Mouse (Mus musculus) CH12.LX (cell line): Measurements from ENCODE around the gene Ccdc144b. TPM values are rescaled to one million over a fixed set of nuclear protein-coding genes. Genes with fewer than 3 reads are reported as not detected.

ENCODE experiments used
- DNase-seq: peaks from one replicate; pipeline ENCODE4 v3.0.0-alpha.2; 2013; ENCODE audit errors: extremely low read depth
- H3K27ac ChIP-seq: 2 replicates; pipeline ENCODE4 v1.5.1; 2012; ENCODE audit warnings: low read depth, mild to moderate bottlenecking, control low read depth, moderate library complexity; ENCODE audit not compliant: insufficient read depth
- H3K27me3 ChIP-seq: replicated peaks from 2 replicates; pipeline ENCODE3; 2012; ENCODE audit warnings: inconsistent platforms
- H3K36me3 ChIP-seq, 2 experiments: replicated peaks in 1 of 2; 2 replicates each; pipeline versions ENCODE3 to v1.6.1; 2012; ENCODE audit warnings: inconsistent platforms in 1 of 2, low read length in 1 of 2, mild to moderate bottlenecking in 1 of 2, mixed read lengths in 1 of 2, moderate library complexity in 1 of 2; ENCODE audit not compliant: control insufficient read depth in 1 of 2, insufficient read depth in 1 of 2
- H3K4me1 ChIP-seq, 2 experiments: 2 replicates each; pipeline ENCODE4 v1.6.1; 2012; ENCODE audit warnings: inconsistent platforms in 1 of 2, moderate library complexity in 1 of 2; ENCODE audit not compliant: insufficient read depth in 2 of 2, control insufficient read depth in 1 of 2
- H3K4me2 ChIP-seq: 2 replicates; pipeline ENCODE4 v1.6.1; 2012; ENCODE audit warnings: low read depth, mild to moderate bottlenecking, control low read depth; ENCODE audit not compliant: poor library complexity, insufficient read depth, severe bottlenecking
- H3K4me3 ChIP-seq, 3 experiments: fragments of 150-350 bp in 1 of 3; sonication (generic) in 1 of 3; replicated peaks in 1 of 3; 2 replicates each; pipeline versions ENCODE3 to v1.5.1; 2011 to 2012; ENCODE audit warnings: low read depth in 2 of 3, low read length in 2 of 3, mild to moderate bottlenecking in 2 of 3, moderate library complexity in 2 of 3, control low read depth in 1 of 3, improper control_type of control experiment in 1 of 3, inconsistent platforms in 1 of 3, mixed read lengths in 1 of 3; ENCODE audit not compliant: poor library complexity in 1 of 3
- H3K79me2 ChIP-seq: replicated peaks from 2 replicates; pipeline ENCODE4 v1.6.1; 2012; ENCODE audit warnings: mild to moderate bottlenecking, moderate library complexity; ENCODE audit not compliant: control insufficient read depth, poor library complexity, insufficient read depth, severe bottlenecking; ENCODE audit errors: extremely low read depth
- H3K9ac ChIP-seq: 2 replicates; pipeline ENCODE4 v1.6.1; 2012; ENCODE audit warnings: low read depth, mild to moderate bottlenecking, control low read depth, moderate library complexity; ENCODE audit not compliant: insufficient read depth
- H3K9me3 ChIP-seq: replicated peaks from 2 replicates; pipeline ENCODE3; 2012; ENCODE audit warnings: low read length, inconsistent platforms, mixed read lengths
- BHLHE40 ChIP-seq: IDR thresholded peaks from 2 replicates; pipeline ENCODE4 v1.6.1; 2011; ENCODE audit warnings: mild to moderate bottlenecking, low read depth, low read length, improper control_type of control experiment
- CHD1 ChIP-seq: IDR thresholded peaks from 2 replicates; pipeline ENCODE4 v1.6.1; 2012; ENCODE audit warnings: low read depth, low read length, improper control_type of control experiment, inconsistent platforms
- CTCF ChIP-seq, 2 experiments: IDR thresholded peaks in 1 of 2; conservative IDR thresholded peaks in 1 of 2; 2 replicates each; pipeline ENCODE4 v1.5.1; 2011 to 2012; ENCODE audit warnings: low read depth in 2 of 2, low read length in 2 of 2, improper control_type of control experiment in 1 of 2, inconsistent platforms in 1 of 2, mild to moderate bottlenecking in 1 of 2, moderate library complexity in 1 of 2
- E2F4 ChIP-seq: IDR thresholded peaks from 2 replicates; pipeline ENCODE4 v1.6.1; 2011; ENCODE audit warnings: low read depth, low read length, improper control_type of control experiment; ENCODE audit not compliant: insufficient replicate concordance
- ETS1 ChIP-seq: conservative IDR thresholded peaks from 2 replicates; pipeline ENCODE4 v1.6.1; 2012; ENCODE audit warnings: low read depth, mild to moderate bottlenecking, inconsistent platforms, low read length, improper control_type of control experiment, moderate library complexity
- IRF4 ChIP-seq: IDR thresholded peaks from 2 replicates; pipeline ENCODE4 v1.6.1; 2014; ENCODE audit warnings: low read depth, mild to moderate bottlenecking, inconsistent platforms, low read length, improper control_type of control experiment
- KAT2A ChIP-seq: IDR thresholded peaks from 2 replicates; pipeline ENCODE4 v1.6.1; 2012; ENCODE audit warnings: low read length, improper control_type of control experiment, inconsistent platforms; ENCODE audit not compliant: insufficient replicate concordance
- MXI1 ChIP-seq: IDR thresholded peaks from 2 replicates; pipeline ENCODE4 v1.6.1; 2011; ENCODE audit warnings: mild to moderate bottlenecking, low read depth, low read length, improper control_type of control experiment
- NELFE ChIP-seq: IDR thresholded peaks from 2 replicates; pipeline ENCODE4 v1.6.1; 2011; ENCODE audit warnings: low read depth, low read length, improper control_type of control experiment
- PAX5 ChIP-seq: IDR thresholded peaks from 2 replicates; pipeline ENCODE4 v1.6.1; 2012; ENCODE audit warnings: low read length, inconsistent platforms, mixed read lengths
- POLR2AphosphoS2 ChIP-seq: IDR thresholded peaks from 2 replicates; pipeline ENCODE4 v1.6.1; 2011; ENCODE audit warnings: low read depth, low read length, improper control_type of control experiment
- RAD21 ChIP-seq: IDR thresholded peaks from 2 replicates; pipeline ENCODE4 v1.6.1; 2011; ENCODE audit warnings: low read depth, mild to moderate bottlenecking, low read length, improper control_type of control experiment, moderate library complexity
- SIN3A ChIP-seq: IDR thresholded peaks from 2 replicates; pipeline ENCODE4 v1.6.1; 2012; ENCODE audit warnings: low read length, improper control_type of control experiment, inconsistent platforms
- TBP ChIP-seq: conservative IDR thresholded peaks from 2 replicates; pipeline ENCODE4 v1.6.1; 2011; ENCODE audit warnings: low read depth, low read length, improper control_type of control experiment
- UBTF ChIP-seq: IDR thresholded peaks from 2 replicates; pipeline ENCODE4 v1.6.1; 2012; ENCODE audit warnings: low read depth, mild to moderate bottlenecking, inconsistent platforms, low read length, improper control_type of control experiment, moderate library complexity
- USF2 ChIP-seq: conservative IDR thresholded peaks from 2 replicates; pipeline ENCODE4 v1.6.1; 2011; ENCODE audit warnings: low read depth, low read length, improper control_type of control experiment
- ZC3H11A ChIP-seq: IDR thresholded peaks from 2 replicates; pipeline ENCODE4 v1.6.1; 2012; ENCODE audit warnings: low read depth, mild to moderate bottlenecking, inconsistent platforms, low read length, improper control_type of control experiment
- ZKSCAN1 ChIP-seq: IDR thresholded peaks from 2 replicates; pipeline ENCODE4 v1.6.1; 2012; ENCODE audit warnings: low read depth, inconsistent platforms, low read length, improper control_type of control experiment, borderline replicate concordance
- ZNF384 ChIP-seq: IDR thresholded peaks from 2 replicates; pipeline ENCODE4 v1.6.1; 2012; ENCODE audit warnings: low read depth, low read length, improper control_type of control experiment, inconsistent platforms
- dilution Hi-C: fragments of 300-500 bp; cut with MboI; formaldehyde crosslinking; loops from 2 replicates; pipeline ENCODE4 v1.14.3; 2020; ENCODE audit warnings: low sequenced_read_pairs; ENCODE audit not compliant: extremely low pct_unique_long_range_greater_than_20kb, extremely low pct_ligation_motif_present
- in situ Hi-C: fragments of 300-500 bp; cut with MboI; formaldehyde crosslinking; loops from 3 replicates; pipeline ENCODE4 v1.14.3; 2019; ENCODE audit warnings: low sequenced_read_pairs, low pct_ligation_motif_present, low pct_unique_long_range_greater_than_20kb, mixed read lengths
- polyA plus RNA-seq: library from polyadenylated mRNA; unstranded; fragments of >175 nt; gene quantifications from 2 replicates; pipeline ENCODE4 v1.2.1, GENCODE M21; 2012; ENCODE audit warnings: low read depth; ENCODE audit not compliant: insufficient read length
- total RNA-seq, 2 experiments: library from RNA; depleted of rRNA; stranded (reverse); fragments of 300-350 nt in 1 of 2; fragments of >200 nt in 1 of 2; gene quantifications; 2 replicates each; pipeline ENCODE4 v1.2.3; 2012 to 2014

The Ccdc144b gene
- total and polyA plus RNA-seq, 3 experiments: 0.10 TPM; not detected in 2

DNA sequence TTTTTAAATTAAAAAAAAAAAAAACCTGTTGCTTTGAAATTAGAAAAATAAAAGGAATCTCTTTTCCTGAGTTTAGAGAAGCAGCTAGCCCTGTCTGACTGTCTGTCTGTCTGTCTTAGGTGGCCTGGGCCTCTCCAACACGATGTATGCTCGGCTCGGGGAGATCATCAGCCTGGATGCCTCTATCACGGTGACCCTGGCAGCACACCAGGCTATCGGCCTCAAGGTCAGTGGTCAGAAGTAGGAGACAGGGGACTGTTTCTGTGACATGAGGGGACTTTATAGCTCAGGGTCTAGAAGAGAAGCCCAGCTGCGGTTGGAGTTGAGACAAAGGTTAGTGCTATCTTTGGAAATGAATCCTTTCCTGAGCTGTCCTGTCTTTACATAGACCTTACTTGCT is 20.9 kb upstream of the Ccdc144b start:
- no peak overlapping the region for H3K4me2 ChIP-seq
- no peak for DNase-seq
- H3K79me2 ChIP-seq: peaks cover 7% of the 10 kb centered on the region
- dilution Hi-C loops: no loop called here
- TF ChIP-seq ZNF384: no peak
- TF ChIP-seq IRF4: no peak
- TF ChIP-seq USF2: no peak
- TF ChIP-seq ETS1: no peak
- TF ChIP-seq SIN3A: no peak
- no peak for TF ChIP-seq NELFE
- no peak for TF ChIP-seq POLR2AphosphoS2
- TF ChIP-seq CTCF (conservative IDR thresholded peaks at IDR 0.05 in 1 of 2, IDR thresholded peaks at IDR 0.05 in 1 of 2; ENCODE audit: low read depth in 2 of 2, low read length in 2 of 2): no peak
- no peak for TF ChIP-seq CHD1
- no peak for TF ChIP-seq ZC3H11A
- peaks cover 0 to 1% of the 10 kb centered on the region in 2 experiments; a peak in 1 of 4 replicates for H3K4me1 ChIP-seq
- no peak overlapping the region for H3K27ac ChIP-seq
- in situ Hi-C loops: no loop called here
- H3K9me3 ChIP-seq: no peaks in the 10 kb centered on the region
- H3K36me3 ChIP-seq: peaks cover 75 to 84% of the 10 kb centered on the region in 2 experiments
- H3K4me3 ChIP-seq: no peak overlapping the region
- H3K27me3 ChIP-seq: no peaks in the 10 kb centered on the region
- no peak overlapping the region for H3K9ac ChIP-seq

- in situ Hi-C loops (no loop called here), dilution Hi-C loops (no loop called here)
- no peak overlapping the region for H3K27ac ChIP-seq
- peaks cover 39% of the 10 kb centered on the region for H3K79me2 ChIP-seq
- no peak overlapping the region for H3K4me2 ChIP-seq
- H3K9ac ChIP-seq: no peak overlapping the region
- no peaks in the 10 kb centered on the region for H3K27me3 ChIP-seq
- no peak overlapping the region for H3K4me3 ChIP-seq
- no peak for TF ChIP-seq RAD21
- no peak for TF ChIP-seq IRF4
- no peak for TF ChIP-seq USF2
- no peak for TF ChIP-seq PAX5
- no peaks in the 10 kb centered on the region for H3K9me3 ChIP-seq
- no peak for DNase-seq
- peaks cover 6 to 26% of the 10 kb centered on the region in 2 experiments for H3K4me1 ChIP-seq
- peaks cover 52 to 67% of the 10 kb centered on the region in 2 experiments for H3K36me3 ChIP-seq
Measured at GRCm38 (mm10) chr3:36071047-36071446, 17.7 kb upstream of the Ccdc144b start.

DNA sequence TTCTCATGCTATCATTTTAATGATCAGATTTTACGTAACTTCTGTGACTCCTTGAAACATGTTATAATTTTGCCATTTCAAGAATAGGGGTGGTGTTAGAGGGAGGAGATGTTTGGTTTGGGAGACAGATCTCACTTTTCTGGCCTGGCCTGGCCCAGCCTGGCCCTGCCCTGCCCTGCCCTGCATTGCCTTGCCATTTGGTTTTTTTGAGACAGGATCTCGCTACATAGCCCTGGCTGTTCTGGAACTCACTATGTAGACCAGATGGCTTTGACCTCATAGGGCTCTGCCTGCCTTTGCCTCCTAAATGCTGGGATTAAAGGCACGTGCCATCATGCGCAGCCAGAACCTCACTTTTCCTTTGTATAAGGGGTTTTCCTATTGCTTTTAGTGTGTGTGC is 17.1 kb upstream of the Ccdc144b start:
- Histone ChIP-seq H3K79me2 (peaks cover 40% of the 10 kb centered on the region), H3K27me3 (no peaks in the 10 kb centered on the region), H3K4me3 (no peak overlapping the region), H3K9me3 (no peaks in the 10 kb centered on the region), H3K36me3 (peaks cover 46 to 61% of the 10 kb centered on the region in 2 experiments), H3K9ac (no peak overlapping the region), H3K27ac (no peak overlapping the region), H3K4me1 (peaks cover 6 to 26% of the 10 kb centered on the region in 2 experiments), H3K4me2 (no peak overlapping the region)
- in situ Hi-C loops (no loop called here), dilution Hi-C loops (no loop called here)
- TF ChIP-seq NELFE (no peak), ZKSCAN1 (no peak), TBP (no peak), BHLHE40 (no peak), KAT2A (no peak), IRF4 (no peak), ZC3H11A (no peak), UBTF (no peak), POLR2AphosphoS2 (no peak), E2F4 (no peak), MXI1 (no peak)
- no peak for DNase-seq
